Mouse (Mus musculus) gastrocnemius, adult 8-10 months (tissue): Measurements from ENCODE around the gene Lpp. TPM values are rescaled to one million over a fixed set of nuclear protein-coding genes. Genes with fewer than 3 reads are reported as not detected.
"Not testable (repeated sequence)": the region's sequence is repeated elsewhere in the genome, so short reads cannot be mapped to it uniquely, and the experiment has no call there.

Experiments
- DNase-seq, 2 experiments: peaks; one replicate each; pipeline ENCODE4 v3.0.0; 2022; ENCODE audit warnings: low spot score in 2 of 2
- total RNA-seq, 4 experiments: library from RNA; stranded (reverse); gene quantifications; 2 replicates each; pipeline ENCODE4 v1.2.4; 2022

Lpp gene
- total RNA-seq, 4 experiments from 2014 or later, result 15.7 to 19.6 (median 16.5) TPM

- DNase-seq, result no peak
Measured at GRCm38 (mm10) chr16:24966460-24966859, 573.2 kb downstream of the Lpp start.

- DNase-seq, result no peak
Measured at GRCm38 (mm10) chr16:24973009-24973631, 579.8 kb downstream of the Lpp start.

DNA sequence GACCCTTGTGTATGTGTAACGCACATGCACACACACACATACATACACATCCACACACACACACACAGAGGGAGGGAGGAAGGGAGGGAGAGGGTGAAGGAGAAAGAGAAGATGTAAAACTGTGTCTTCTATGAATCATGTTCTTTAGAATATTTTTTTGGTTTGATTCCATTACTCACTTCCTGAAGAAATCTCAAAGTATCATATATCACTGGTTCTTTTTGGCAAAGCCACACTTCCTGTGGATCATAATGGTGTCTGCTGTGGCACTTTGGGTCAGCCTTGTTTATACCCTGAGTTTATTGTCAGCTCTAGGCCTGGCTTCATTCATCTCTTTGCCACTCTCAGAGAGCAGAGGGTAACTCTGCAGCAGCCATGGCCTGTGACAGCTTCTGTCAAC lies 584.5 kb downstream of the Lpp start:
- DNase-seq, result no peak

DNA sequence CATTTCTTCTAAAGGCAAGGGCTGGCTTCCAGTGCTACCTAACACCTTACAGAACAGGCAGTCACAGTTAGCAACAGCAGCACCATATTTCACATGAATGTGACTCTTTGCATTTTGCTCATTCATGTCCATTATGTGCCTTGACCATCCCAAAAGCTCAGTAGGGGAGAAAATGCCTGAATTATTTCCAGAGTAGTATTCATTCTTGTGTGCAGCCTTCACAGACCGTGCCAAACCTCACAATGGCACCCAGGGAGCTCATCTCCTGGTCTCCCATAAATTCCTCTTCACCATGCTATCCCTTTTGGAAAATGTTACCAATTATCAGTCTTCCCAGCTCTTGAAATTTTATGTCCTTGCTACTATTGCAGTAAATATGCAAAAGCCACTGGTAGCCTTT lies 584.9 kb downstream of the Lpp start:
- DNase-seq, result no peak

DNA sequence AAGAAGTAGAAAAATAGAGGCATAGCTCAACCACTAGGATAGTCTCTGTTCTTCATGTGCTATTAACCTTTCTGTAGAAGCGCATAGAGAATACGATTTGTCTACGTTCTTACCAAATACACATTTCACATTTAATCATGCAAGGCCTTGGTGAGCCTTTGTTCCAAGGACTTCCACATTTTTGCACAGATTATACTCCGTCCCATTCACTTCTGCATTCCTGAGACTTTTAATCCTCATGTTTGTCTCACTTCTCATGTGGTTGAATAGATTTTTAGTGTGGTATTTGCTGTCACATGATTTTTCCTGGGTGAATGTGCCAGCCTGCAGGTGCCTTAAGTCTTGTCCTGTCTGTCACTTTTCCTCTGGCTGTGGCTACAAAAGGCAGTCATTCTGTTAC lies 586.1 kb downstream of the Lpp start:
- no peak for DNase-seq

DNA sequence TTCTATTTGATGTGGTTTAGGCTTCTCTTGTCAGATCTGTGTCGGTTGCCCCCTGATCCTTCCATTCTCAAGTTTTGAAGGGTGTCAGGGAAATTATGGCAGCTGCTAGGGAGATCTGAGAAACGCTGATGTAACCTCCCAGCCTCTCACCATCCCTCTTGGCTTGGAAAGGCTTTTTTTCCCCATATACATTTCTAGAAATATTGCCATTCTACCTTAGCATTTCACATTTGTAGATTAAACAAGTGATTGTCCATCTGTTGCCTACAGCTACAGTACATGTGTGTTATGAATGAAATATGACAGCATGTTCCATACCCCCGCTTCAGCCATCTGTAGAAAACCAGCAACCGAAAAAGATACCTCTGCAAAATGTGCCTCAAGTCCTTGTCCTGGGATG lies 589.5 kb downstream of the Lpp start:
- no peak for DNase-seq

- DNase-seq, result no peak
Measured at GRCm38 (mm10) chr16:24990331-24990730, 597.0 kb downstream of the Lpp start.

GRCm38 (mm10) chr16:24991059-24991541 lies 597.8 kb downstream of the Lpp start:
- no peak for DNase-seq

GRCm38 (mm10) chr16:24991995-24992394 lies 598.7 kb downstream of the Lpp start:
- no peak for DNase-seq

- DNase-seq, result no peak
Measured at GRCm38 (mm10) chr16:24992494-24992893, 599.2 kb downstream of the Lpp start.

DNA sequence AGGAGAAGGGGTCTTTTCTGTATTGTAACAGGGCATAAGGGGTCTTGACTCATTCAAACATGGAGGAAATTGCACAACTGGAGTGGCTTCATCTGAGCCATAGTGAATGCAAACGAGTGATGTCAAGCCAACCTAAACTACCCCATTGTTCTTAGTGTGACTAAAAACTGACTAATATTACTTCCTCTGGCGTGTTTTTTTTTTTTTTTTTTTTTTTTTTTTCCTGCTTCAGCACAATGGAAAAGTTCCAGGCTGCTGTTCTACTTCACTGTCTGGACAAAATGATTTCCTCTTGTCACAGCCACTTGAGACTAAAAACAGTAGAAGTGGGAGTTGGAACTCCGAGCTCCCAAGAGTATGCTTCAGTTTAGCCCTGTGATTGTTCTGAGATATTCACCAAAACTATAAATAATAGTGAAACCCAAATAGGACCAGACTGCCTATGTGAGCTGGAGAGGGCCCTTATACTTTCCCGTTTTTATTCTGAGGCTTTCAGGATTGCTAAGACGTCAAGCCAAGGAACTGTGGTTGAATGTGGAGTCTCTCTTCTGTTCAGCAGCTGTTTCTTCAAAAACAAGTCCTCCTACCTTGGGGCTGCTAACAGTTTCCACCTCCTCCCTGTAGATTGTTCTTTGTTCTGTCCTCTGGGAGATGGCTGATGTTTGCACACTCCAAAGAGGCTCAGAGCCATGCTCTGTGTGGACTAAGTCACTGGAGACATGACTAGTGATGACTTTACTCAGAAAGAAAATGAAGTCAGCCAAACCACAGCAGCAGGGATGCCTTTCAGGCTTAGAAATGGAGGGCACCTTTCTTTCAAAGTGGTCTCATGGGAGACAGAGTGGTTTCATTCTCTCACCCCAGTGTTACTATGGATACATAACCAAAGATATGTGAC lies 617.9 kb downstream of the Lpp start:
- DNase-seq, result no peak

- no peak for DNase-seq
Measured at GRCm38 (mm10) chr16:25012938-25013337, 619.6 kb downstream of the Lpp start.

GRCm38 (mm10) chr16:25016261-25016836 lies 623.0 kb downstream of the Lpp start:
- DNase-seq, result no peak

DNA sequence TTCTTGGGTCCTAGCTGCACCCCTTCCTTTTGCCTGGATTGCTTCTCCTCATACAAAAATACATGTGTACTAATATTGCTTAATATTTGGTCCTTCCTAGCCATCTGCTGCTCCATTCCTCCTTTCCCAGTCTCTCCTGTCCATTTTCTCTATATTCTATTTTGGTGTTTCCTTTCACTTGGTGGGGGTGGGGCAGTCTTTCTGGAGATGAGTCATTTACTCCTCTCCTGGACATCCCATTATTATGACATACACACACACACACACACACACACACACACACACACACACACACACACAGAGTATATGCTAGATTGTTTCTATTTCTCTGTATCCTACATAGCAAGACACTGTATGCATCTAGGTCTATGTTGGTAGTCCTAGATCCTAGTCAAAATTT lies 623.7 kb downstream of the Lpp start:
- DNase-seq, result no peak

GRCm38 (mm10) chr16:25021743-25022359 lies 628.5 kb downstream of the Lpp start:
- not testable (repeated sequence) for DNase-seq

- DNase-seq, result no peak
Measured at GRCm38 (mm10) chr16:25024591-25024990, 631.3 kb downstream of the Lpp start.

- DNase-seq, result no peak
Measured at GRCm38 (mm10) chr16:25026191-25026590, 632.9 kb downstream of the Lpp start.

DNA sequence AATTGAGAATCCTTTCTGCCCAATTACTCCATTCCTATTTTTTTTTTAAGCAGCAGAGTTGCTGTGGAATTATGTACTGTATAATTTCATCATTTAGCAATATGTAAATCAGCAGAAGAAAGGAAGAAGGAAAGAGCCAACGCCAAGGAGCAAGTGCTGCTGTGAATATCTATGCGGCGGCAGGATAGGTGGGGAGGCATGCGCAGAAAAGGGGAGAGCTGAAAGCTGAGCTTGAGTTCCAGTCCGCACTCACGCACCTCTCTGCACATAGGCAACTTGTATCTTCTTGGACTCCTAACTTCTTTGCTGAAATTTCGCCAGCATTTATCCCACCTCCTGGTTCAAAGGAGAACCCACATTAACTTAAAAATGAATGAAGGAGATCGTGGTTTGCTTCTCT lies 636.2 kb downstream of the Lpp start:
- DNase-seq, result no peak

- DNase-seq, result no peak
Measured at GRCm38 (mm10) chr16:25037361-25037760, 644.1 kb downstream of the Lpp start.

DNA sequence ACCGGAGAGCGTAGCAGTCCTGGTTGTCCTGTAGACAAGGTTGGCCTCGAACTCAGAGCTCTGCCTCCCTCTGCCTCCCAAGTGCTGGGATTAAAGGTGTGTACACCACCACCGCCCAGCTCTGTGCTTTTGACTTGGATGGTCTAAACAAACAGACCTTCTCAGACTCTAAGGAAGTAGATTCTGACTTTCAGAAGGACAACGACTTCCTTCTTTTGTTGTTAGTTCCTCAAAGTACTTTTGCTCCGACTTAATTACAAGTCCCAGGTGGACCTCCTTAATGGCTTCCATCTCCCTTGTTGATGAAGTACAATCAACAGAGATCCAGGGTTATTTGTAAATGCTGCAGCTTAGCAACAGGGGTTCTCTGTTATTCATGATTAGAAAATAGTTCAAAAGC lies 645.2 kb downstream of the Lpp start:
- DNase-seq, result no peak

GRCm38 (mm10) chr16:25039904-25040303 lies 646.6 kb downstream of the Lpp start:
- no peak for DNase-seq

DNA sequence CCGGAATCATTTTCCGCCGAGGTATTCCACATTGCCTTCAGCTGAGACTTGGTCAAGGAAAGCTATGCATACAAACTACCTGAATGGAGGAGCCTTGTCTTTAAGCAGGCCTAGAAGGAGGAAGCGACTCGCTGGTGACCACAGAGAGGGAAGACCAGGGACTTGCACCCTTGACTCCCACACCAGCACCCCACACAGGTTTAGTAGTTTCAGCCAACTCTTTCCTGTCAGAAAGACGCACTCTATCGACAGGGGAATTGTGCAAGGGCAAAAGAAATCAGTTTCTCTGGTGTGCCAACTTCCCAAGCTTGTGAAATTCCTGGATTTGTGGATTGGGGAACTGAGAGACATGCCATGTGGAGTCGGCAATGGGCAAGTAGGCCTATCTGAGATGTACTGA lies 647.9 kb downstream of the Lpp start:
- no peak for DNase-seq
